Mouse (Mus musculus): ENCODE measurements around the gene Zfp804b. TPM values are rescaled to one million over a fixed set of nuclear protein-coding genes. Genes with fewer than 3 reads are reported as not detected.

The Zfp804b gene
- polyA plus RNA-seq, 1 experiment from 2014 or later = 0.13 TPM

GRCm38 (mm10) chr5:6795396-6795795 is 549.2 kb downstream of the Zfp804b start:
- Histone ChIP-seq H3K36me3 (ENCODE audit: control insufficient read depth, insufficient read depth, low read length) (no peaks in the 10 kb centered on the region), H3K27me3 (replicated peaks; ENCODE audit: control insufficient read depth, insufficient read depth, low read length) (no peaks in the 10 kb centered on the region), H3K4me1 (ENCODE audit: control insufficient read depth, insufficient read depth, low read length) (no peaks in the 10 kb centered on the region), H3K4me2 (ENCODE audit: low read depth, low read length) (no peak overlapping the region), H3K4me3 (ENCODE audit: low read length) (no peak overlapping the region), H3K9ac (ENCODE audit: low read depth, low read length) (no peak overlapping the region), H3K27ac (ENCODE audit: low read length) (no peak overlapping the region), H3K9me3 (ENCODE audit: control insufficient read depth, low read length) (no peaks in the 10 kb centered on the region)
- no peak for ATAC-seq
- 68% methylated on average over 2 of the region's 2 CpGs for WGBS

DNA sequence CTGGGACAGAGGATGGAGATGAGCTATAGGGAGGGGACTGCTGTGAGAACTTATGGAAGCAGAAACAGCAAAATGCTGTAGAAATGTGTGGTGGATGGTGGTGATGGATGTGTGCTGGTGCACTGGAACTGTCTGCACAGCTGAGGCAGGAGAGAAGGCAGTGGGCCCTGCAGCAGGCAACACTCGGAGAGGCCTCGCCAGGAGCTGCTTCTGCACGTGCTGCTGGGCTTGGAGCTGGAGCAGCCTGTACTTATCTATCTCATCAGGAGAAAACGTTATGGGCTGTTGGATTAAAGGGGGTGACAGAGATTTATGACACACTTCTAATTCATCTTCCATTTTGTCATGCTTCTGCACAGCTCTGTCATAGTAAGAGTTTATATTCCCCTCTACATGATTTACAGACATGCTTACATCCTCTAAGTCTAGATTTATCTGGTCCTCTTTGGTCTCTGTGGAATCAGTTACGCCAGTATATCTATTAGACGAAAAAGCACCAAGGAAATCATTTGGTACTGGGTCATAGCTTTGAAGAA is 575.1 kb downstream of the Zfp804b start:
- Histone ChIP-seq H3K4me1 (ENCODE audit: control insufficient read depth, insufficient read depth, low read length) (no peaks in the 10 kb centered on the region), H3K36me3 (ENCODE audit: control insufficient read depth, insufficient read depth, low read length) (no peaks in the 10 kb centered on the region), H3K9me3 (ENCODE audit: control insufficient read depth, low read length) (no peaks in the 10 kb centered on the region), H3K9ac (ENCODE audit: low read depth, low read length) (no peak overlapping the region), H3K4me2 (ENCODE audit: low read depth, low read length) (no peak overlapping the region), H3K27me3 (replicated peaks; ENCODE audit: control insufficient read depth, insufficient read depth, low read length) (no peaks in the 10 kb centered on the region), H3K4me3 (ENCODE audit: low read length) (no peak overlapping the region), H3K27ac (ENCODE audit: low read length) (no peak overlapping the region)
- ATAC-seq = no peak
- 43% methylated on average over 6 of the region's 6 CpGs for WGBS

Other genes starting within 250 kb of the Zfp804b start
- gene Tex47, start 40.6 kb downstream of the Zfp804b start, polyA plus RNA-seq (2015; fragmentation: Nextera tagmentation; extraction: Ambion mirVana) = not detected in 2 replicates

All from intestine, embryonic 16.5 days (tissue).